Mouse (Mus musculus): ENCODE results near the gene Gpd1.

- TF ChIP-seq POLR2A (IDR thresholded peaks at IDR 0.05; ENCODE audit: insufficient read length, low read depth) (no peak), USF1 (IDR thresholded peaks at IDR 0.05; ENCODE audit: low read depth) (no peak), POLR2AphosphoS2 (IDR thresholded peaks at IDR 0.05; ENCODE audit: insufficient read length, low read depth) (no peak), TCF12 (IDR thresholded peaks at IDR 0.05; ENCODE audit: insufficient read depth, poor library complexity, severe bottlenecking) (no peak), CEBPB (IDR thresholded peaks at IDR 0.05; ENCODE audit: insufficient read depth, poor library complexity, severe bottlenecking) (no peak), MAX (IDR thresholded peaks at IDR 0.05; ENCODE audit: low read depth) (no peak), MYOG (IDR thresholded peaks at IDR 0.05; ENCODE audit: control insufficient read depth in 1 of 3, insufficient read depth in 1 of 3, insufficient read length in 2 of 3, low read depth in 2 of 3) (no peak)
These were observed 15.9 kb downstream of the Gpd1 start for GRCm38 (mm10) chr15:99733186-99733585.

All from myocyte (in vitro differentiated cells).